Mouse (Mus musculus) right cerebral cortex, postnatal 4 days (tissue): ENCODE results near the gene Fstl5.

ENCODE experiments used
- DNase-seq: peaks from one replicate; pipeline ENCODE4 v3.0.0-alpha.2; 2022

Gene Fstl5

GRCm38 (mm10) chr3:76567346-76567745 lies 493.3 kb downstream of the Fstl5 start:
- DNase-seq: no peak

- no peak for DNase-seq
These were observed 498.4 kb downstream of the Fstl5 start for GRCm38 (mm10) chr3:76572478-76572877.

- DNase-seq: no peak
These were observed 499.0 kb downstream of the Fstl5 start for GRCm38 (mm10) chr3:76572920-76573541.

GRCm38 (mm10) chr3:76593148-76593547 lies 519.1 kb downstream of the Fstl5 start:
- no peak for DNase-seq

- no peak for DNase-seq
These were observed 546.0 kb downstream of the Fstl5 start for GRCm38 (mm10) chr3:76620044-76620443.

GRCm38 (mm10) chr3:76654243-76654642 lies 580.2 kb downstream of the Fstl5 start:
- DNase-seq: no peak

GRCm38 (mm10) chr3:76670859-76671258 lies 596.8 kb downstream of the Fstl5 start:
- no peak for DNase-seq

GRCm38 (mm10) chr3:76676006-76676405 lies 601.9 kb downstream of the Fstl5 start:
- no peak for DNase-seq

GRCm38 (mm10) chr3:76679853-76680545 lies 605.9 kb downstream of the Fstl5 start:
- no peak for DNase-seq

GRCm38 (mm10) chr3:76680546-76680883 lies 606.4 kb downstream of the Fstl5 start:
- DNase-seq: no peak

GRCm38 (mm10) chr3:76697134-76697629 lies 623.1 kb downstream of the Fstl5 start:
- no peak for DNase-seq

GRCm38 (mm10) chr3:76739221-76739620 lies 665.2 kb downstream of the Fstl5 start:
- no peak for DNase-seq
